Mouse (Mus musculus) limb, embryonic 14.5 days (tissue): Measurements from ENCODE around the gene Prrc2b. TPM values are rescaled to one million over a fixed set of nuclear protein-coding genes. Genes with fewer than 3 reads are reported as not detected.

Experiments
- ATAC-seq: fragments of 200-750 bp; cut with Nextera tagmentation; 2 replicates; pipeline ENCODE4 v1.8.0; 2017; ENCODE audit warnings: low read depth, moderate number of reproducible peaks, moderate TSS enrichment; ENCODE audit not compliant: low FRiP score
- DNase-seq: peaks from one replicate; pipeline ENCODE4 v3.0.0-alpha.2; 2015; ENCODE audit warnings: low spot score
- H3K27ac ChIP-seq: fragments of 300-500 bp; sonication (generic); replicated peaks from 2 replicates; pipeline ENCODE4 v1.5.1; 2014; ENCODE audit warnings: low read depth, mild to moderate bottlenecking, low read length, moderate library complexity, mixed read lengths
- H3K27me3 ChIP-seq: fragments of 300-500 bp; sonication (generic); 2 replicates; pipeline ENCODE4 v1.6.1; 2014; ENCODE audit warnings: low read length, mixed read lengths; ENCODE audit not compliant: control insufficient read depth, insufficient read depth
- H3K36me3 ChIP-seq: fragments of 300-500 bp; sonication (generic); 2 replicates; pipeline ENCODE4 v1.6.1; 2014; ENCODE audit warnings: mild to moderate bottlenecking, low read length, moderate library complexity, mixed read lengths; ENCODE audit not compliant: control insufficient read depth, insufficient read depth
- H3K4me1 ChIP-seq: fragments of 300-500 bp; sonication (generic); 2 replicates; pipeline ENCODE4 v1.6.1; 2014; ENCODE audit warnings: antibody characterized with exemption, low read length, mixed read lengths; ENCODE audit not compliant: control insufficient read depth, insufficient read depth
- H3K4me2 ChIP-seq: fragments of 300-500 bp; sonication (generic); replicated peaks from 2 replicates; pipeline ENCODE4 v1.6.1; 2014; ENCODE audit warnings: low read depth, mild to moderate bottlenecking, low read length, moderate library complexity; ENCODE audit not compliant: severe bottlenecking
- H3K4me3 ChIP-seq: fragments of 300-500 bp; sonication (generic); replicated peaks from 2 replicates; pipeline ENCODE4 v1.5.1; 2014; ENCODE audit warnings: low read length
- H3K9ac ChIP-seq: fragments of 300-500 bp; sonication (generic); 2 replicates; pipeline ENCODE4 v1.6.1; 2014; ENCODE audit warnings: mild to moderate bottlenecking, low read depth, low read length, moderate library complexity; ENCODE audit not compliant: severe bottlenecking
- H3K9me3 ChIP-seq: fragments of 300-500 bp; sonication (generic); 2 replicates; pipeline ENCODE4 v1.6.1; 2016; ENCODE audit warnings: low read length; ENCODE audit not compliant: control insufficient read depth
- POLR2A ChIP-seq: fragments of 200-500 bp; IDR thresholded peaks from 2 replicates; pipeline ENCODE4 v1.8.0; 2012; ENCODE audit warnings: inconsistent platforms, mild to moderate bottlenecking, moderate library complexity, borderline replicate concordance; ENCODE audit not compliant: insufficient read depth, insufficient read length; ENCODE audit errors: extremely low read depth
- WGBS: fragments of 180-500 bp; shearing (Covaris S2); extraction: QIAGEN DNeasy Blood & Tissue Kit; methylation state at CpG from one replicate; pipeline ENCODE4 v1.1.7; 2014; 5-methylcytosine and 5-hydroxymethylcytosine counted together
- polyA plus RNA-seq, 2 experiments: library from polyadenylated mRNA; depleted of rRNA in 1 of 2; stranded (reverse) in 1 of 2; unstranded in 1 of 2; fragments of >200 nt; fragmentation: Nextera tagmentation in 1 of 2; extraction: Ambion mirVana in 1 of 2; gene quantifications; 2 replicates each; pipeline versions ENCODE4 v1.2.1 to v1.2.3; 2012 to 2014

Prrc2b gene
- polyA plus RNA-seq, 2 experiments: 74.6 to 78.2 TPM

DNA sequence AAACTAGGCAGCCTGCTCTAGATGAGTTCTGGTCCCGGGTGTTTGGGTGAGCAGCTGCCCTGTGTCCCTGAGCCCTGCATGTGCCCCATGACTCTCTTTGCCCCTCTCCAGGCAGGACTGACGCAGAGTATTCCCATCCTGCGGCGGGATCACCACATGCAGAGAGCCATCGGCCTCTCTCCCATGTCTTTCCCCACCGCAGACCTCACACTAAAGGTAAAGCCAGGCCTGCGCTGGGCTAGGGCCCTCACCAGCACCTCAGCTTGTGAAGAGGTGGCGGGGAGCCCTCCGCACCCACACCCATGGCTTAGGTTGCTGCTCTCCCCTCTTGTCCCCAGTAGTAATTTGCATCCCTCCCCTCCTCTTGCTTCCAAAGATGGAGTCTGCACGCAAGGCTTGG is 70.1 kb downstream of the Prrc2b start:
- WGBS: 96% methylated on average over 10 of the region's 10 CpGs
- no peak overlapping the region for H3K9ac ChIP-seq
- TF ChIP-seq POLR2A: no peak
- H3K4me3 ChIP-seq: no peak overlapping the region
- H3K36me3 ChIP-seq: peaks cover 100% of the 10 kb centered on the region
- H3K27ac ChIP-seq: no peak overlapping the region
- H3K4me1 ChIP-seq: no peaks in the 10 kb centered on the region
- no peak overlapping the region for H3K4me2 ChIP-seq
- H3K9me3 ChIP-seq: no peaks in the 10 kb centered on the region
- H3K27me3 ChIP-seq: no peaks in the 10 kb centered on the region
- ATAC-seq (no peak), DNase-seq (no peak)

- no peak overlapping the region for H3K4me2 ChIP-seq
- DNase-seq (no peak), ATAC-seq (no peak)
- no peaks in the 10 kb centered on the region for H3K4me1 ChIP-seq
- no peak overlapping the region for H3K27ac ChIP-seq
- peaks cover 100% of the 10 kb centered on the region for H3K36me3 ChIP-seq
- no peak overlapping the region for H3K9ac ChIP-seq
- H3K9me3 ChIP-seq: no peaks in the 10 kb centered on the region
- no peak overlapping the region for H3K4me3 ChIP-seq
- no peak for TF ChIP-seq POLR2A
- no peaks in the 10 kb centered on the region for H3K27me3 ChIP-seq
- WGBS: 92% methylated on average over 7 of the region's 7 CpGs
Measured at GRCm38 (mm10) chr2:32221577-32221976, 70.7 kb downstream of the Prrc2b start.

GRCm38 (mm10) chr2:32222057-32222456 is 71.2 kb downstream of the Prrc2b start:
- no peak for ATAC-seq
- Histone ChIP-seq H3K4me2 (no peak overlapping the region), H3K9me3 (no peaks in the 10 kb centered on the region), H3K4me3 (no peak overlapping the region), H3K4me1 (no peaks in the 10 kb centered on the region), H3K27ac (no peak overlapping the region), H3K9ac (no peak overlapping the region), H3K27me3 (no peaks in the 10 kb centered on the region), H3K36me3 (peaks cover 100% of the 10 kb centered on the region)
- 82% methylated on average over 10 of the region's 10 CpGs for WGBS
- no peak for TF ChIP-seq POLR2A
- no peak for DNase-seq

- peaks cover 18% of the 10 kb centered on the region for H3K4me1 ChIP-seq
- TF ChIP-seq POLR2A: no peak
- 30% methylated on average over 7 of the region's 7 CpGs for WGBS
- DNase-seq (no peak), ATAC-seq (no peak)
- peak overlapping the region; percentile 67 for H3K9ac ChIP-seq
- H3K36me3 ChIP-seq: peaks cover 43% of the 10 kb centered on the region
- no peaks in the 10 kb centered on the region for H3K9me3 ChIP-seq
- peak overlapping the region; percentile 74 for H3K4me2 ChIP-seq
- peak overlapping the region; percentile 60 for H3K4me3 ChIP-seq
- peak overlapping the region; percentile 75 for H3K27ac ChIP-seq
- H3K27me3 ChIP-seq: no peaks in the 10 kb centered on the region
Measured at GRCm38 (mm10) chr2:32235433-32235832, 84.6 kb downstream of the Prrc2b start.

DNA sequence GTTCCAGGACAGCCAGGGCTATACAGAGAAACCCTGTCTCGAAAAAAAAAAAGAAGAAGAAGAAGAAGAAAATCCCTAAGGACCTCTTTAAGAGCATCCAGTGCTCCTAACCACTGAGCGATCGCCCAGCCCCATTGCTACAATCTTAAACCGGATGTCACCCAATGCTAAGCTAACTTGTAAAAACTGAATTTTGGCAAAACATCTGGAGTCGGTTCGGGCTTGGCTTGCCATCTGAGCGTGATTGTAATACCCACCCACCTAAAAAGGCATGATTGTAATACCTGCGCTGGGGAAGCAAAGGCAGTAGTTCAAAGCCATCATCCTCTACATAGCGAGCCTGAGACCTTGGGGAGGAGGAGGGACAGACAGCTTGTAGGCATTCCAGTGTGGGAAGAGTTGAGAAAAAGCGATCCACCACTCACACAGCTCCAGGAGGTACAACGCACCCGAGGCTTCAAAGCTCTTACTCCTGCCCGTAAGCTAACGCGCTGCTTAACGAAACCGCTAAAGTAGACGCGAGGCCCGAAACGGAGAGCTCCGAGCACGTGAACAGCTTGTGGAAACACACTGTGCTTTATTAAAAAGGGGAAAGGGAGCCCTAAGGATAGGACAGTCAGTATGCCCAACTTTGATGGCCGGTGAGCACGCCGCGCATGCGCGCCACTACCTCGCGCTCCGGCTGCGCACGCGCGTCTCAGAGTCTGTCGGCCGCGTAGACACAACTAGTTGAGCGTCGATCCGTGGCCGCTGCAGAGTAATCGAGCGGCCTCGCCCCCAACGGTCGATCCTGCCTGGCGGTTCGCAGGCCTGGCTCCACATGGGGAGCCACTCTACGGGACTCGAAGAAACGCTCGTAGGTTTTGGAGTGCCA is 85.2 kb downstream of the Prrc2b start, which contains the start of gene Pomt1:
Gene Pomt1 (plus strand): TSS at position 705 of the 874 bp plus-strand sequence.
- Histone ChIP-seq H3K27ac (peak within 1 kb of the TSS; percentile 75), H3K9me3 (no peaks in the 10 kb centered on the region), H3K27me3 (no peaks in the 10 kb centered on the region), H3K4me2 (peak within 1 kb of the TSS; percentile 74), H3K4me3 (peak within 1 kb of the TSS; percentile 60), H3K36me3 (peaks cover 36% of the 10 kb centered on the region), H3K4me1 (peaks cover 18% of the 10 kb centered on the region), H3K9ac (peak within 1 kb of the TSS; percentile 67)
- WGBS: 1% methylated on average over 54 of the region's 54 CpGs
- DNase-seq: peak; percentile 97
- peak; percentile 91 for ATAC-seq
- TF ChIP-seq POLR2A: peak; percentile 46; the same call in 1 of the 2 replicates
